Mouse (Mus musculus): ENCODE measurements around the gene Neb.

GRCm38 (mm10) chr2:52224366-52224765 lies 153.9 kb downstream of the Neb start:
- TF ChIP-seq CTCF (IDR thresholded peaks at IDR 0.05; ENCODE audit: low read depth, low read length) (no peak), POLR2A (IDR thresholded peaks at IDR 0.05; ENCODE audit: borderline replicate concordance, low read depth, low read length) (no peak)
